Mouse (Mus musculus): ENCODE data around the gene 1700023F06Rik. TPM values are rescaled to one million over a fixed set of nuclear protein-coding genes. Genes with fewer than 3 reads are reported as not detected.

1700023F06Rik gene
- not detected in 3 replicates for total RNA-seq (2017)

DNA sequence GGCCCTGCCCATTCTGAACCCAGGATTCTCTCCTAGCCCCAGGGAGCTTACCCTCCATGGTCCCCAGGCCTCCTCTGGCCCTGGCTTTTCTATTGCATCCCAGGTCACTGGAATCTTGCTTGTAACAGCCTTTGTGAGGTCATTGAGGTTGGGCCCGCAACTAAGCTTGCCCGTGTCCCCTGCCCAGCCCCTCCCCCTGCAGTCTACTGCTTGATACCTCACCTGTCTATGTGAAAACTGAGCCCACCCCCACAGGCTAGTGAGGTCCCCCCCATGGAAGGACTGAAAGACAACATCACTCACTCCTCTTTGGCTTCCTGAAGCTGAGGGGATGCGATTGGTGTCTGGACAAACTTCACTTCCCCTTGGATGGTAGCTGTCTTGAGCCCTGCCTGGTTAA, at the start of gene 1700023F06Rik:
Gene 1700023F06Rik, minus strand, starts transcription at position 101 of the 400 bp plus-strand sequence.
- no peak for ATAC-seq (replicated peaks; ENCODE audit: insufficient number of reproducible peaks, low FRiP score, low TSS enrichment, poor library complexity, severe bottlenecking)

DNA sequence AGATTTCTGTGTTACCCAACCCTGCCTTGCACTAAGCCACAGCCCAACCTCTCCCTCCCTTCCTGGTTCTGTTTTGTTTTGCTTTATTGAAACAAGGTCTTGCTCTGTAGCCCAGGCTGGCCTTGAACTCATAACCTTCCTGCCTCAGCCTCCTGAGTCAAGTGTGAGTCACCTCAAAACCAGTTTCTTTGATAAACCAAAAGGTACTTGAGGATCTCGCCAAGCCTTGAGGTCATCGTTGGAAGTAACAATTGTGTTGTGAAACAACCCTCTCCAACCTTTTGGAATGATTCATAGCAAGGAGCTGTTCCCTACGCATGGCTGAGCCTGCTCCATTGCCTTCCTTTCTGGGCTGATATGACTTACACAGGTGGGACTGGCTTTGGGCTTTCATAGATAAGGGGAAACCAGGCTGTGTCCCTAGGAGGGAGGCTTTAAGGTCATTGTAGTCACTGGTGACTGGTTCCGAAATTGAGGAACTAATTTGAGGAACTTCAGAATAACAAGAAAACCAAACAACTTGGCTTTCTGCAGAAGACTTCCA, 49.7 kb upstream of the 1700023F06Rik start:
- ATAC-seq (replicated peaks; ENCODE audit: insufficient number of reproducible peaks, low FRiP score, low TSS enrichment, poor library complexity, severe bottlenecking), result peak; percentile 48

DNA sequence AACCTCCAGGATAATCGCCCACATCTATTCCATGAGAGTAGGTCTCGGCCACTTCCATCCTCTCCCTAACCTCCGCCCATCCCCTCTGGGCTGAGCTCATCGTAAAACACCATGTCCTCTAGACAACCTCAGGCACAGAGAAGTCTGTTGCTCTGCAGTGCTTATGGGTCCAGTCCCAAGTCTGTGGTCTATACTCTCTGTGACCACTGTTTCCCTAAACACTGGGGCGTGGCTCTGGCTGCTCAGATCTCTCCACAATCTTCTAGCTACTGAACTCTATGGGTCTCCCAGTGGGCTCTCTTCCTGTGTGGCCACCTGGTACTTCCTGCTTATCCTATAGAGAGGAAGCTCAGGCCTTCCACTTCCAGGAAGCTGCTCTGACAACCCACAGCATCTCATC, 45.2 kb upstream of the 1700023F06Rik start:
- ATAC-seq (replicated peaks; ENCODE audit: insufficient number of reproducible peaks, low FRiP score, low TSS enrichment, poor library complexity, severe bottlenecking), result peak; percentile 55

DNA sequence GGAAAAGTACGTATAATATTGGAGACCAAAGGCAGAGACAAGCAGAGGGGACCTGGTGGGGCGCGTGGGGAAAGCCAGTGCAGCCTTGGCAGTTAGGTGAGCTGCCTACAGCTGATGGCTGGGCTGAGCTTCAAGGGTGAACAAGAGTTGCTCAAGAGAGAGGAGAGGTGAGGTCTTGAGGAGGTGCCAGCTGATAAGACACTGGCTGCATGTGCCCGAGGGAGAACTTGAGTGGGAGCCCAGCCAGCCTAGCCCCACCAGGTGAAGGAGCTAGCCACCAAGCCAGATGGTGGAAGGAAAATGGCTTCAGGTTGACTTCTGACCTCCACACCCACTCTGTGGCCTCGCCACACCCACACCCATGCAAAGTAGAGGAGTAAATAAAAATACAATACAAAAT, 44.0 kb upstream of the 1700023F06Rik start:
- ATAC-seq (replicated peaks; ENCODE audit: insufficient number of reproducible peaks, low FRiP score, low TSS enrichment, poor library complexity, severe bottlenecking), result no peak

DNA sequence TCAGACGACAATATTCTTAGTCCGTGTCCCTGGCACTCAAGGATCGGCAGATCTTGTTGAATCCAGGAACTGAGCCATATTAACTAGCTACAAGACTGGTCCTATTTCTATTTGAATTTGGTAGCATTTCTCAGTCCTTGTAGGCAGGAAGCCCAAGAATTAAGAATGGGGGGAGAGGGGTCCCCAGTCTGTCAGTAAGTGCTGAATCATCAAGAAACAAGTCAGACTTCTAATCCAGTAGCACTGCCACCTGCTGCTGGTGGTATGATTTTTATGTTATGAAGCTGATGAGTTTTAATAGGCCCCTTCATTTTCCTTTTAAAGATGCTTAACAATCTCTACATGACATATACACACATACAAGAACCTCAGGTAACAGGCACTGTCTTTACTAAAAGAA, 42.0 kb upstream of the 1700023F06Rik start:
- no peak for ATAC-seq (replicated peaks; ENCODE audit: insufficient number of reproducible peaks, low FRiP score, low TSS enrichment, poor library complexity, severe bottlenecking)

DNA sequence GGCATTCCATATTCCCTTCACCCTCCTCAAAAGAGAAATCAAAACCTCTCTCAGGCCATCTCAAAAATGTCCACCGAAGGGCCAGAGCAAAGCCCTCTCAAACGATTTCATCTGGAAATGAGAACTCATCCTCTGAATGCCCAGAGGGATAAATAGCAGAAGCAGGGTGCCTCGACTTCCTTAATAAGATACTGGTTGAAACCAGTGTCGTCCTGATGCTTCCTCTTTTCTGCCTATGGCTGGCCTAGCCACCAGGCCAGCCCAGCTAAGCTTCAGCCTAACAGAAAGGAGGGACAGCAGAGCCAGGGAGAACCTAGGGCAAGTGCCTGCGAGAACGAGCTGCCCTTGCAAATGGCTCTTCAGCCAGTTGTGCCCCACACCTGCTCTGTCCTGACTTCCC, 41.2 kb upstream of the 1700023F06Rik start:
- peak; percentile 79 for ATAC-seq (replicated peaks; ENCODE audit: insufficient number of reproducible peaks, low FRiP score, low TSS enrichment, poor library complexity, severe bottlenecking)

DNA sequence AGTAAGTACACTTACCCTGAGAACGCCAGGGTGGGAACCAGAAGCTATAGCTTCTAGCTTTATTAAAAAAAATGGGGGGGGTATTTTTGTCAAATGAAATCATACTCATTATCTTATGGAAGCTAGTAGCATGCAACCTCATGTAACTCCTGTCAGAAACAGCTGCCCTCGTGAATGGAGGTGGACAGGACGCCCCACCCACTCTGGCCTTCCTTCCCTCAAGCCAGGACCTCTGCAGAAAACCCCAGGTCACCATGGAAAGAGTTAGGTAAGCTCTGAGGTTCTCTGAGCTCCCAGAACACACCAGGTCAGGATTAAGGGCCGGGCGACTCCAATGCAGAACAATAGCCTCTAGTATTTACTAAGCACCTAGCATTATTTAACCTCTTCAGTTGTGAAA, 40.5 kb upstream of the 1700023F06Rik start:
- no peak for ATAC-seq (replicated peaks; ENCODE audit: insufficient number of reproducible peaks, low FRiP score, low TSS enrichment, poor library complexity, severe bottlenecking)

DNA sequence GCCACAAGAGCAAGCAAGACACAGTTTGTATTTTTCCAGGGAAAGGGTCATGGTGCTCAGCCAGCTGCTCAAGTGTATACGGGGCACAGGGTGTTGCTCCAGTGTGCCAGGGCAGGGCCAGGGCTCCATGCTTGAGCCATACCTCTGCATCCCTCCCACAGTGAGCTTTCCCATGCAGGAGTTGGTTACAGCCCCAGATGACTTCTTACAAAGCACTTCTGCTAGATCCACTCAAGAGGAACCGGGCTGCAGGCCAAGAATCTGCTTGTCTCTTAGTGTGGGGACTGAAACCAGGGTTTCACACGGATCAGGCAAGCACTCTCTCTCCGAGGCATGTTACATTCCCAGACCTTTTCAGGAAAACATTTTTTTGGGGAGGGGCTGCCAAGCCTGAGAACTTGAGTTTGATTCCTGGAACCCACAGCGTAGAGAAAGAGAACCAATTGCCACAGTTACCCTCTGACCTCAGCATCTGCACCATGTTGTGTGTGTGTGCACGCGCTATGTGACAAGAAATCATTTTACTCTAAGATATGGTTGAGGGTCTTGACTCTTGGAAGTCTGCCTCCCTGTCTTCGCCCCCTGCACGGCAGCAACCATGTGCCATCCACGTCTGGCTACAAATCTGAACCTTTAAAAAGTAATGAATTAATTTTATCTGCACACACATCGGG, 39.3 kb upstream of the 1700023F06Rik start:
- ATAC-seq (replicated peaks; ENCODE audit: insufficient number of reproducible peaks, low FRiP score, low TSS enrichment, poor library complexity, severe bottlenecking), result peak; percentile 14; the same call in 1 of the 2 replicates

DNA sequence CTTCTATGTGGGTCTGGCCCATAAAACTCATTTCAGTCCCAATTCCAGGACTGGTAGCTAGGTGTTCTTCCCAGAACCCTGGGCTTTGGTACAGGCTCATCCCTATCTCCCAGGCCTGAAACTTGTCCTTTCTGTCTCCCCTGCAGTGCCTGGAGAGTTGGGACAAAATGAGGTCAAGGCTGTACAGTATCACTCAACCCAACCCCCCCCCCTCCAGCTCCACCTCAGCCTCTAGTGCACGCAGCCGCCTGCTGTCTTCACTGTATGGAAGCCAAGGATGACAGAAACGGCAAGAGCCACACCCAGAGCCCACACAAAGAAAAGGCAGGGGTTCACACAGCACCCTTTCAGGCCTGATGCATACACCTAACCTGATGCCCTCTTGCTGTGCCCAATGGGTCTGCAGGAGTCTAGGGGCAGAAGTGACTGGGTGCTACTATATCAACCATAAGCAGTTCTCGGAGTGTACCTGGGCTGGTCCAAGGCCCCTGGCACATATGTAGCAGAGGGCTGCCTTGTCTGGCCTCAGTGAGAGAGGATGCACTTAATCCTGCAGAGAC, 38.5 kb upstream of the 1700023F06Rik start:
- no peak for ATAC-seq (replicated peaks; ENCODE audit: insufficient number of reproducible peaks, low FRiP score, low TSS enrichment, poor library complexity, severe bottlenecking)

DNA sequence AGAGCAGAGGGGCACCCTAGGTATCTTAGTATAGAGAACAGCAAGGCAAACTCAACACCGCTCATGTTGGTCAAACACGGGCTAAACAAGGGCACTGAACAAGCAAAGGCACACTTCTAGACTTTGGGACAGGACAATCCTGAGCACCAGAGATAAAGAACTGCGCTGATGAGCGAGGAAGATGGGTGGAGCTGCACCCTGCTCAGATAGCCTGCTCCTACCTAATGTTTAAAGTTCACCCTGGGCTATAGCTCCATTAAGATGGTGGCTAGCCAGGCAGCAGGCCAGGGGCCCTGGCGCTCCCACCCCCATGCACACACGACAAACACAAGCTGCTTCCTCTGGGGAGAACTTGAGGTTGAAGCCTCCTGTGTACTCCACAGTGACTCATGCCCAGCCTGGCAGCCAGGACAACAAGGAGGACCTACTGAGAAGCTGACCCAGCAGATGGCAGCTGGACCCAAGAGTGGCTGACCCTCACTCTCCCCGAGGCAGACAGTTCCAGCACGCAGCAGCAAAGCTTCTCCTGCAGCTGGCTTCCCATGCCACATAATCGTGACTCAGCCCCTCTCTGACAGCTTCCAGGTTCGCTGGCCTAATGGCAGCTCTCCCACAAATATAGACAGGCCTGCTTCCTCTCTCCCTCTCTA, 37.8 kb upstream of the 1700023F06Rik start:
- ATAC-seq (replicated peaks; ENCODE audit: insufficient number of reproducible peaks, low FRiP score, low TSS enrichment, poor library complexity, severe bottlenecking), result 0 out of 2 replicates have a peak, but pooled peaks have one; percentile 2

DNA sequence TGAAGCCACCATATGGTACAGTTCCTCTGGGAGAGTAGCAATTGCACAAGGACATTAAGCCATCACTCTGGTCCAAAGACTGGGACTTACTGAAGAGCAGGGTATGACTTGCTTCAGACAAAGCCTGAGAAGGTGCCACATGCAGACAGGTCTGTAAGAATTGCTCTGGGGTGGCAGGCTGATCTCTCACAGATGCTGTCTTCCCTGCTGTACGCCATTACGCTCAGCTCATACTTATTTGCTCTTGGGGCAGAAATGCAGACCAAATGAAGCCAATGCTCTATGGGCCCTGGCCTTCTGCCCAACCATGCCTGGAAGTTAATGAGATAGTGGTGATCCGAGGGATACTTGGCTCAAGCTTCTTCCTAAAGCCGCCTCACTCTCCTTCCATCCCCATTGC, 36.5 kb upstream of the 1700023F06Rik start:
- ATAC-seq (replicated peaks; ENCODE audit: insufficient number of reproducible peaks, low FRiP score, low TSS enrichment, poor library complexity, severe bottlenecking), result no peak

DNA sequence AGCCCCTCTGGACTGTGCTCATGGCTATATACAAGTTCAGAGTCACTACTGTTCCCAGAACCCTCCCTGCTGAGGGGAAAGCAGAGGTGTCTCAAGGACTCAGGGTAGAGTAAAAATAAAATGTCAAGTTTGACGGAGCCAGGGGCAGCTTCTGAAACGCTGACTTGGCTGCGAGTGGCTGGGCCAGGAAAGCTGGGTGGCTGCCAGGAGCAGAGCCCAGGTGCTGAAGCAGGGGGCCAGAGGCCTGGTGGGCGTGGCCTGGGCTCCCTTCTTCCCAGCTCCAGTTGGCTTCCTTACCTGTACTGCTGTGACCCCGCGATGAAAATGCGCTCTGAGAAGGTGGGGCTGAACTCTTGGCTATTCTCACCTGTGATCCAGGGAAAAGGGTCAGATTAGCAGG, 32.4 kb upstream of the 1700023F06Rik start:
- ATAC-seq (replicated peaks; ENCODE audit: insufficient number of reproducible peaks, low FRiP score, low TSS enrichment, poor library complexity, severe bottlenecking), result no peak

DNA sequence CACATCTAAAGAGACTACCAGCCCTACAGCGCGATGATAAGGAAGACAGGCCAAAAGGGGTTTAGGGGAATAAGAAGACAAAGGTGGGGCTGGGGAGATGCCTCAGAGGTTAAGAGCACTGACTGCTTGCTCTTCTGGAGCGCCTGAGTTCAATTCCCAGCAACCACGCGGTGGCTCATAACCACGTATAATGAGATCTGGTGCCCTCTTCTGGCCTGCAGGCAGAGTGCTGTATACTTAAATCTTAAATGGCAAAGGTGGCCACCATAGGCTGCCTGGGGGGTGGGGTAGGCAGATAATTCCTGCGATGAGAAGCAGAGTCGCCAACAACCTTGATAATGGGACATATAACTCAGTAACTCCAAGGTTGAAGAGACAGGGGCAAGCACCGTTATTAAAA, 29.4 kb upstream of the 1700023F06Rik start:
- ATAC-seq (replicated peaks; ENCODE audit: insufficient number of reproducible peaks, low FRiP score, low TSS enrichment, poor library complexity, severe bottlenecking), result no peak

DNA sequence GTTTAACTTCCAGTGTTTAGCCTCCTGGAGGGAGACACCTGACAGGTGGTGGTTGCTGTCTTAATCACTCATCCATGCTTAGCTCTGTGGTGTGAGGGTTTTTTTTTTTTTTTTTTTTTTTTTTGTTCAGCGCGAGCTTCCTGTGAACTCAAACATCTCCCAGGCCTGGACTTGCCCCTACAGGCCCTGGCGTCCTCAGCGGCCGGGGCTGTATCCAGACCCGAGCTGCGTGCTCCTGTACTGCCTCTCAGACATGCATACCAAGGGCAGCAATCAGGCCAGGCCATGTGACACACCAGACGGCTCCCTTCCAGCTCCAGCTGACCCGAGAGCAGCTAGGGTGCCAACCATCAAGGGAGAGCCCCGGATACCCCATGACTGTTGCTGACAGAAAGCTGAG, 28.5 kb upstream of the 1700023F06Rik start:
- no peak for ATAC-seq (replicated peaks; ENCODE audit: insufficient number of reproducible peaks, low FRiP score, low TSS enrichment, poor library complexity, severe bottlenecking)

DNA sequence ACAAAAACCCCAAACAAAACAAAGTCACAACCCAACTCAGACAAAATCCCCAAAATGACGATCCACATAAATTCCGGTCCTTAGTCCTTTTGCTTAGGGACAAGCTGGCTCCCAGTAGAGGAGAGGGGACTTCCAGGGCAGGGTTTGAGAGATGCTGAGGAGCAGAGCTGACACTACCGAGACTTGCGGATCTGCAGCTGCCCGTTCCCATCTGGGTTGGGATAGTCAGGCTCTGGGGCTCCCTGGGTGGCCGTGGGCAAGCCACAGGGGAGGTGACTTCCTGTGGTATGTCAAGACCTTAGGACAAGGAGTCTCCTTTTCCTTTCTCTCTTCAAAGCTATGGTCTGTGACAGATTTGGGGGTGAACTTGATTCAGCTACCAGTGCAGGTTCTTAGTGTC, 28.1 kb upstream of the 1700023F06Rik start:
- no peak for ATAC-seq (replicated peaks; ENCODE audit: insufficient number of reproducible peaks, low FRiP score, low TSS enrichment, poor library complexity, severe bottlenecking)

DNA sequence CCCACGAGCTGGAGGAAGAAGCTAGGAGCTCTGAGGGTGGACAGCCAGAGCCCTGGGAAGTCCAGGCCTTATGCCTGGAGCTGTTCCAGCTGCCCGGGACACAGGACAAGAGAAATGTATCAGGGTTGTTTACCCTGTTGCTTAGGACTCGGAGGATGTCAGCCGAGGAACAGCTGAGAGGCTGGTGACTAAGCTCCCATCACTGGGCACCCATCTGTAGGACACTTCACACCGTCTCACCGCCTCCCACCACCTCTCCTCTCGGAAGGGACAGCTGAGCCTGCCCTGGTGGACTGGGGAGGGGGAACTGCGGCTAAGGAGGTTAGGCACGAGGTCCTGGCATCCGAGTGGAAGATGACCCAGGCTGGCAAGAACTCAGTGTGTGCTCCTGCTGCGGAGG, 27.3 kb upstream of the 1700023F06Rik start:
- ATAC-seq (replicated peaks; ENCODE audit: insufficient number of reproducible peaks, low FRiP score, low TSS enrichment, poor library complexity, severe bottlenecking), result no peak

DNA sequence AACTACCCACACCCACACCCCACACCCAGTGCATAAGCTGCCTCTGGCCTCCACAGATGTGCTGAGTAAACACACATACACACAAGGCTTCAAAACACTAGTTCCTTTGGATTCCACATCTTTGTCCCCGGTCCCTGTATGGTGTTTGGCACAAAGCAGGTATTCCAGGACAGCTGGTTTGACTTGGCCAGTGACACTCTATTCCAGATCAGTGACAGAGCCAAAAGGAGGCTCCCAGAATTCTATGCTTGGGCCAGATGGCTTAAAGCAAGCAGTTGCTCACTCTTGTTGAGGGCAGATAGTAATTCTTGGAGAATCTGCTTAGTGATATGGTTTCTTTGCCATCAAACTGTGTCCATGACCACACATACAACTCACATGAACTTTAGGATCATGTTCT, 26.1 kb upstream of the 1700023F06Rik start:
- no peak for ATAC-seq (replicated peaks; ENCODE audit: insufficient number of reproducible peaks, low FRiP score, low TSS enrichment, poor library complexity, severe bottlenecking)

DNA sequence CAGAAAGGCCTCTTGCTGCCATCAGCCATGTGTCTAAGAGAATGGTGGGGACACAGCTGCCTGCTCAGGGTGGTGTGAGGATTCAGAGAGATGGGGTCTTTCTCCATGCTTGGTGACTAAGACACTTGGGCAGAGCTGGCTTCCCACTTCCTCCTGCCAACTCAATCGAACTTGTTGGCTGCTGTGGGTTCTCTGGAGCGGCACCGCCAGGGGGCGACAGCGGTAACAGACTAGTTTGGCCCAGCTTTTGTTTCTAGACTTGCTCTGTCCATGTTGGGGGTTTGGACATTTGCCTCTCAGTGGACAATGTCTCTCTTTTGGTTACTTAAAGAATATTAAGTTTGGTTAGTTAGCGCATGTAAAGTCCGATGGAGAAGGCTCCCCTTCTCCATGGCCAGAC, 24.6 kb upstream of the 1700023F06Rik start:
- ATAC-seq (replicated peaks; ENCODE audit: insufficient number of reproducible peaks, low FRiP score, low TSS enrichment, poor library complexity, severe bottlenecking), result peak; percentile 66

DNA sequence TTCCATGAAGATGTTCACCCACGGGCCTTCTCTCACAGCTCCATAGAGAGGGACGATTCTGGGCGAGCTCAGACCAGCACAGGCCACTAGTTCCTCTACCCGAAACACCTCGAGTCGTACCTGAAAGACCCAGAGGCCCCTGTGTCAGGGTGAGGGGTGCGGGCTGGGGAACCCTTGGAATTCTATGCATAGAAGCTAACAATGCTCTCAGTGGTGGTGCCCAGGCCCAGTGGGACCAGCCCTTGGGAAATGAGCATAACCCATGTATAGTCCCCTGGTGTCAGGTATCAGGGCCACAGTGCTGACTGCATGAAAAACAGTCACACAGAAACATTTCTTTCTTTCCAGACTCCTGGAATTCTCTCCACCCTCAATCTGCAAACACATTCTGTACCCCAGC, 23.0 kb upstream of the 1700023F06Rik start:
- no peak for ATAC-seq (replicated peaks; ENCODE audit: insufficient number of reproducible peaks, low FRiP score, low TSS enrichment, poor library complexity, severe bottlenecking)

DNA sequence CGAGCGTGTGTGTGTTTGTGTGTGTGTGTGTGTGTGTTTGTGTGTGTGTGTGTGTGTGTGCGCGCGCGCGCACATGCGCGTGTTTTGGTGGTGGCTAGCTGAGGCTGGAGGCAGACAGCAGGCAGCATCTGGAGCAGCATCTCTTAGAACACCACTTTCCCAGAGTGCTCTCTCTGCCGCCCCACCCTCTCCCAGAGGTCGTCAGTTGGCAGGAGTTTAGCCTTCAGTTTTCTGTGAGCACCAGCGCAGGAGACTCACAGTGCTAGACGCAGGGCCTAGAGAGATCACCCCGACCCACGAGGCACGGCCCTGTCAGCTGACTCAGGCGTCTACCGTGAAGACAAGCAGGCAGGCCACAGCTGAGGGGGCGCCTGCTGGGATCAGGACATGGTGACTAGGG, 22.3 kb upstream of the 1700023F06Rik start:
- no peak for ATAC-seq (replicated peaks; ENCODE audit: insufficient number of reproducible peaks, low FRiP score, low TSS enrichment, poor library complexity, severe bottlenecking)

All from monocyte, adult 5-6 weeks (primary cell).